Mouse (Mus musculus) limb, embryonic 11.5 days (tissue): ENCODE measurements around the gene Vmn2r16. TPM values are rescaled to one million over a fixed set of nuclear protein-coding genes. Genes with fewer than 3 reads are reported as not detected.

ENCODE experiments used
- ATAC-seq: fragments of 200-750 bp; cut with Nextera tagmentation; 2 replicates; pipeline ENCODE4 v1.8.0; 2017; ENCODE audit warnings: low read depth; ENCODE audit not compliant: insufficient number of reproducible peaks, low FRiP score, low TSS enrichment
- DNase-seq: peaks from one replicate; pipeline ENCODE4 v3.0.0-alpha.2; 2015; ENCODE audit warnings: low spot score
- H3K27ac ChIP-seq: fragments of 300-500 bp; sonication (generic); replicated peaks from 2 replicates; pipeline ENCODE4 v1.5.1; 2014; ENCODE audit warnings: low read depth, mild to moderate bottlenecking, low read length
- H3K27me3 ChIP-seq: fragments of 300-500 bp; sonication (generic); 2 replicates; pipeline ENCODE4 v1.6.1; 2014; ENCODE audit warnings: mild to moderate bottlenecking, low read length, mixed read lengths; ENCODE audit not compliant: control insufficient read depth, insufficient read depth
- H3K36me3 ChIP-seq: fragments of 300-500 bp; sonication (generic); 2 replicates; pipeline ENCODE4 v1.6.1; 2014; ENCODE audit warnings: mild to moderate bottlenecking, low read length, moderate library complexity, mixed read lengths; ENCODE audit not compliant: control insufficient read depth, insufficient read depth
- H3K4me1 ChIP-seq: fragments of 300-500 bp; sonication (generic); 2 replicates; pipeline ENCODE4 v1.6.1; 2014; ENCODE audit warnings: low read length, mixed read lengths; ENCODE audit not compliant: control insufficient read depth, insufficient read depth
- H3K4me2 ChIP-seq: fragments of 300-500 bp; sonication (generic); 2 replicates; pipeline ENCODE4 v1.6.1; 2014; ENCODE audit warnings: low read depth, mild to moderate bottlenecking, moderate library complexity; ENCODE audit not compliant: severe bottlenecking
- H3K4me3 ChIP-seq: fragments of 300-500 bp; sonication (generic); 2 replicates; pipeline ENCODE4 v1.5.1; 2014; ENCODE audit warnings: low read depth, low read length
- H3K9ac ChIP-seq: fragments of 300-500 bp; sonication (generic); 2 replicates; pipeline ENCODE4 v1.6.1; 2014; ENCODE audit warnings: mild to moderate bottlenecking, low read length
- H3K9me3 ChIP-seq: fragments of 300-500 bp; sonication (generic); 2 replicates; pipeline ENCODE4 v1.6.1; 2016; ENCODE audit warnings: low read length; ENCODE audit not compliant: control insufficient read depth
- WGBS: fragments of 180-500 bp; shearing (Covaris S2); extraction: QIAGEN DNeasy Blood & Tissue Kit; methylation state at CpG from one replicate; pipeline ENCODE4 v1.1.7; 2014; 5-methylcytosine and 5-hydroxymethylcytosine counted together
- polyA plus RNA-seq: library from polyadenylated mRNA; unstranded; fragments of >200 nt; fragmentation: Nextera tagmentation; extraction: Ambion mirVana; gene quantifications from 2 replicates; pipeline ENCODE4 v1.2.1, GENCODE M21; 2014

Gene Vmn2r16
- polyA plus RNA-seq, result not detected in 2 replicates

- H3K27me3 ChIP-seq, result no peaks in the 10 kb centered on the region
- ATAC-seq, result no peak
- WGBS, result 64% methylated on average over 2 of the region's 2 CpGs
These were observed at the start of gene Vmn2r16 for GRCm38 (mm10) chr5:109329862-109330261. TSS of gene Vmn2r16 (plus strand) at chr5:109330162.

GRCm38 (mm10) chr5:109294655-109295054 lies 35.3 kb upstream of the Vmn2r16 start:
- no peak for ATAC-seq
- 88% methylated on average over 3 of the region's 3 CpGs for WGBS

More at GRCm38 (mm10) chr5:109329862-109330261, at the start of gene Vmn2r16:
- DNase-seq, result no peak
- Histone ChIP-seq H3K36me3 (no peaks in the 10 kb centered on the region), H3K4me2 (no peak within 1 kb of the TSS), H3K27ac (no peak within 1 kb of the TSS), H3K4me1 (no peaks in the 10 kb centered on the region), H3K9me3 (no peaks in the 10 kb centered on the region; the same call in 1 of the 2 replicates), H3K9ac (no peak within 1 kb of the TSS), H3K4me3 (no peak within 1 kb of the TSS)

GRCm38 (mm10) chr5:109297544-109297943 lies 32.4 kb upstream of the Vmn2r16 start, which contains the start of gene Vmn2r15:
TSS of gene Vmn2r15 (minus strand) at chr5:109297644.
- H3K4me1 ChIP-seq, result no peaks in the 10 kb centered on the region
- ATAC-seq (no peak), DNase-seq (no peak)
- H3K36me3 ChIP-seq, result no peaks in the 10 kb centered on the region
- H3K9me3 ChIP-seq, result no peaks in the 10 kb centered on the region
- H3K27ac ChIP-seq, result no peak within 1 kb of the TSS
- no peak within 1 kb of the TSS for H3K9ac ChIP-seq
- H3K27me3 ChIP-seq, result no peaks in the 10 kb centered on the region
- H3K4me2 ChIP-seq, result no peak within 1 kb of the TSS
- WGBS, result 68% methylated on average over 3 of the region's 3 CpGs
- no peak within 1 kb of the TSS for H3K4me3 ChIP-seq

More at GRCm38 (mm10) chr5:109294655-109295054, 35.3 kb upstream of the Vmn2r16 start:
- Histone ChIP-seq H3K4me2 (no peak overlapping the region), H3K27ac (no peak overlapping the region), H3K9me3 (no peaks in the 10 kb centered on the region), H3K36me3 (no peaks in the 10 kb centered on the region), H3K27me3 (no peaks in the 10 kb centered on the region), H3K4me1 (no peaks in the 10 kb centered on the region), H3K4me3 (no peak overlapping the region), H3K9ac (no peak overlapping the region)
- DNase-seq, result no peak

- no peaks in the 10 kb centered on the region for H3K27me3 ChIP-seq
- H3K4me3 ChIP-seq, result no peak within 1 kb of the TSS
- no peak within 1 kb of the TSS for H3K9ac ChIP-seq
- no peak within 1 kb of the TSS for H3K27ac ChIP-seq
- no peak for ATAC-seq
- no peak for DNase-seq
- H3K4me1 ChIP-seq, result no peaks in the 10 kb centered on the region
- WGBS, result 52% methylated on average over 2 of the region's 2 CpGs
- no peak within 1 kb of the TSS for H3K4me2 ChIP-seq
- H3K9me3 ChIP-seq, result peaks cover 4% of the 10 kb centered on the region; the same call in 1 of the 2 replicates
- no peaks in the 10 kb centered on the region for H3K36me3 ChIP-seq
These were observed 89.4 kb downstream of the Vmn2r16 start, which contains the start of gene Vmn2r17 for GRCm38 (mm10) chr5:109419388-109419787. TSS of gene Vmn2r17 (plus strand) at chr5:109419688.

Other genes with a start within 250 kb of the Vmn2r16 start
- gene Vmn2r12, start 232.2 kb upstream of the Vmn2r16 start, polyA plus RNA-seq, result not detected in 2 replicates
- not detected in 2 replicates for gene Vmn2r13, start 138.0 kb upstream of the Vmn2r16 start, polyA plus RNA-seq
- gene Vmn2r14, start 105.5 kb upstream of the Vmn2r16 start, polyA plus RNA-seq, result not detected in 2 replicates
- gene Vmn2r15, start 32.5 kb upstream of the Vmn2r16 start, polyA plus RNA-seq, result not detected in 2 replicates
- gene Vmn2r17, start 89.5 kb downstream of the Vmn2r16 start, polyA plus RNA-seq, result not detected in 2 replicates
- 3.0 and 4.7 TPM in 2 replicates for gene Crlf2, start 228.8 kb downstream of the Vmn2r16 start, polyA plus RNA-seq